Comparison of ENCODE assay signal across 16 mouse cellular contexts in genomic region chr11:69516151-69516640, GRCm38 (mm10). TPM values are rescaled to one million over a fixed set of nuclear protein-coding genes. Genes with fewer than 3 reads are reported as not detected.
DNase-seq lines count a peak whose midpoint lies in the region; ATAC-seq and TF ChIP-seq lines count a peak whose summit lies in the region.
"Had no signal": no experiment of that assay in that cellular context is flagged by ENCODE, and none has a peak within 500 bp of the region (broad histone marks: within the 10 kb centered on the region; RNA-seq: fewer than 3 reads in every experiment).

No protein-coding gene starts in this region.

- no peak overlapping the region for H3K9ac ChIP-seq in midbrain, embryonic 15.5 days
- H3K9ac ChIP-seq in embryonic facial prominence, embryonic 14.5 days (ENCODE audit: low read depth, low read length): peak overlapping the region; percentile 37
- H3K9ac ChIP-seq: forebrain, embryonic 12.5 days; heart, embryonic 15.5 days; liver, postnatal 0 days; midbrain, embryonic 12.5 days; stomach, embryonic 15.5 days had no signal

- peak overlapping the region; percentile 44 for H3K4me3 ChIP-seq in gastrocnemius, adult 2 months
- H3K4me3 ChIP-seq in midbrain, embryonic 10.5 days: no peak overlapping the region
- H3K4me3 ChIP-seq in midbrain, embryonic 15.5 days: no peak overlapping the region
- peak overlapping the region; percentile 14; the same call in 1 of the 2 replicates for H3K4me3 ChIP-seq in embryonic facial prominence, embryonic 14.5 days (ENCODE audit: low read depth, low read length)
- H3K4me3 ChIP-seq in myocyte: no peak overlapping the region
- H3K4me3 ChIP-seq: forebrain, embryonic 12.5 days; heart, embryonic 15.5 days; midbrain, embryonic 12.5 days; stomach, embryonic 15.5 days had no signal

- H3K79me2 ChIP-seq in myocyte (ENCODE audit: control insufficient read depth, insufficient read depth): no peaks in the 10 kb centered on the region

- 0 out of 2 replicates have a peak, but pooled peaks cover 7% of the 10 kb centered on the region for H3K27me3 ChIP-seq in midbrain, embryonic 10.5 days (ENCODE audit: low read depth, poor library complexity, severe bottlenecking)
- H3K27me3 ChIP-seq in midbrain, embryonic 15.5 days (replicated peaks): no peaks in the 10 kb centered on the region
- H3K27me3 ChIP-seq in embryonic facial prominence, embryonic 14.5 days (replicated peaks; ENCODE audit: control insufficient read depth, insufficient read depth, low read length): no peaks in the 10 kb centered on the region
- H3K27me3 ChIP-seq in myocyte (ENCODE audit: control insufficient read depth, insufficient read depth, insufficient read length): peaks cover 36% of the 10 kb centered on the region
- H3K27me3 ChIP-seq: stomach, embryonic 15.5 days had no signal

- TF ChIP-seq CTCF in gastrocnemius, adult 2 months (IDR thresholded peaks at IDR 0.05): no peak

- intact Hi-C loops in gastrocnemius, adult 2 months (cut with DNase I): no loop called here
- intact Hi-C loops in left cerebral cortex, postnatal 36 days (cut with DNase I): no loop called here

- no peaks in the 10 kb centered on the region for H3K36me3 ChIP-seq in midbrain, embryonic 10.5 days
- H3K36me3 ChIP-seq in midbrain, embryonic 15.5 days (replicated peaks): no peaks in the 10 kb centered on the region
- H3K36me3 ChIP-seq in embryonic facial prominence, embryonic 14.5 days (ENCODE audit: control insufficient read depth, insufficient read depth, low read length): no peaks in the 10 kb centered on the region
- no peaks in the 10 kb centered on the region for H3K36me3 ChIP-seq in myocyte (ENCODE audit: control insufficient read depth, insufficient read depth)
- H3K36me3 ChIP-seq: forebrain, embryonic 12.5 days; heart, embryonic 15.5 days; midbrain, embryonic 12.5 days; stomach, embryonic 15.5 days had no signal

- 72% methylated on average over 15 of the region's 15 CpGs for WGBS in midbrain, embryonic 10.5 days
- WGBS in midbrain, embryonic 15.5 days: 76% methylated on average over 15 of the region's 15 CpGs
- 56% methylated on average over 14 of the region's 15 CpGs for WGBS in embryonic facial prominence, embryonic 14.5 days

- no peak overlapping the region for H3K4me2 ChIP-seq in midbrain, embryonic 15.5 days
- H3K4me2 ChIP-seq in embryonic facial prominence, embryonic 14.5 days (ENCODE audit: low read depth, low read length): peak overlapping the region; percentile 43
- H3K4me2 ChIP-seq in myocyte (ENCODE audit: low read depth): peak overlapping the region; percentile 15
- H3K4me2 ChIP-seq: forebrain, embryonic 12.5 days; heart, embryonic 15.5 days; midbrain, embryonic 12.5 days; stomach, embryonic 15.5 days had no signal

- peak overlapping the region; percentile 35; the same call in 1 of the 2 replicates for H3K27ac ChIP-seq in gastrocnemius, adult 2 months
- peak overlapping the region; percentile 23; the same call in 1 of the 2 replicates for H3K27ac ChIP-seq in midbrain, embryonic 10.5 days (replicated peaks)
- H3K27ac ChIP-seq in midbrain, embryonic 15.5 days: no peak overlapping the region
- H3K27ac ChIP-seq in embryonic facial prominence, embryonic 14.5 days (replicated peaks; ENCODE audit: low read depth, low read length): peak overlapping the region; percentile 74
- H3K27ac ChIP-seq: forebrain, embryonic 12.5 days; heart, embryonic 15.5 days; kidney, postnatal 0 days; midbrain, embryonic 12.5 days; stomach, embryonic 15.5 days had no signal

- H3K9me3 ChIP-seq in midbrain, embryonic 10.5 days (replicated peaks): no peaks in the 10 kb centered on the region
- H3K9me3 ChIP-seq in midbrain, embryonic 15.5 days: no peaks in the 10 kb centered on the region
- H3K9me3 ChIP-seq in embryonic facial prominence, embryonic 14.5 days (ENCODE audit: control insufficient read depth, low read length): no peaks in the 10 kb centered on the region
- H3K9me3 ChIP-seq: forebrain, embryonic 12.5 days; heart, embryonic 15.5 days; midbrain, embryonic 12.5 days; stomach, embryonic 15.5 days had no signal

- DNase-seq in gastrocnemius, adult 2 months: no peak
- DNase-seq in gastrocnemius, postnatal 10 days: no peak
- no peak for DNase-seq in midbrain, embryonic 10.5 days (ENCODE audit: low spot score)
- DNase-seq in embryonic facial prominence, embryonic 14.5 days (ENCODE audit: low spot score): peak; percentile 36
- DNase-seq in left cerebral cortex, postnatal 36 days (ENCODE audit: low spot score in 2 of 2): no peak
- DNase-seq: cerebellum, adult 18-20 months; cerebellum, postnatal 36 days; layer of hippocampus, postnatal 36 days; liver, postnatal 0 days had no signal

- H3K4me1 ChIP-seq in midbrain, embryonic 10.5 days: peaks cover 8% of the 10 kb centered on the region; the same call in 1 of the 2 replicates
- no peaks in the 10 kb centered on the region for H3K4me1 ChIP-seq in midbrain, embryonic 15.5 days
- H3K4me1 ChIP-seq in embryonic facial prominence, embryonic 14.5 days (ENCODE audit: control insufficient read depth, insufficient read depth, low read length): peaks cover 20% of the 10 kb centered on the region
- H3K4me1 ChIP-seq: forebrain, embryonic 12.5 days; midbrain, embryonic 12.5 days; stomach, embryonic 15.5 days had no signal

- H3ac ChIP-seq in myocyte (ENCODE audit: control insufficient read depth, insufficient read length): no peak overlapping the region

- ATAC-seq in midbrain, embryonic 15.5 days (replicated peaks): no peak
- ATAC-seq in embryonic facial prominence, embryonic 14.5 days (ENCODE audit: low read depth): no peak
- ATAC-seq: liver, postnatal 0 days had no signal

- TF ChIP-seq POLR2A in myocyte (IDR thresholded peaks at IDR 0.05; ENCODE audit: insufficient read length, low read depth): no peak

TF ChIP-seq in myocyte, 11 proteins besides CTCF, POLR2A, EP300 and RAD21:
- TF ChIP-seq MYOG (IDR thresholded peaks at IDR 0.05; ENCODE audit: control insufficient read depth in 1 of 3, insufficient read depth in 1 of 3, insufficient read length in 2 of 3, low read depth in 2 of 3): no peak
- no peak for TF ChIP-seq MYOD1 (IDR thresholded peaks at IDR 0.05; ENCODE audit: control insufficient read depth in 1 of 3, insufficient read length in 2 of 3, low read depth in 2 of 3)
- no peak for TF ChIP-seq POLR2AphosphoS2 (IDR thresholded peaks at IDR 0.05; ENCODE audit: insufficient read length, low read depth)
- no peak for TF ChIP-seq TCF12 (IDR thresholded peaks at IDR 0.05; ENCODE audit: insufficient read depth, poor library complexity, severe bottlenecking)
- TF ChIP-seq TCF3 (IDR thresholded peaks at IDR 0.05; ENCODE audit: insufficient read length, low read depth): no peak
- TF ChIP-seq CEBPB (IDR thresholded peaks at IDR 0.05; ENCODE audit: insufficient read depth, poor library complexity, severe bottlenecking): no peak
- no peak for TF ChIP-seq REST (IDR thresholded peaks at IDR 0.05; ENCODE audit: insufficient read depth, insufficient read length)
- no peak for TF ChIP-seq USF1 (IDR thresholded peaks at IDR 0.05; ENCODE audit: low read depth)
- TF ChIP-seq SRF (IDR thresholded peaks at IDR 0.05; ENCODE audit: control insufficient read depth, insufficient read length, low read depth): no peak
- TF ChIP-seq E2F4 (IDR thresholded peaks at IDR 0.05; ENCODE audit: insufficient read depth): no peak
- no peak for TF ChIP-seq MAX (IDR thresholded peaks at IDR 0.05; ENCODE audit: low read depth)

RNA-seq across cellular contexts. Expression of gene Dnah2, which starts 32.7 kb away (rescaled TPM):
- total RNA-seq in gastrocnemius, adult 2 months (2021): under 1 TPM; 0.05 to 0.25 TPM
- 1 to 10 TPM in 1 of 2 experiments, under 1 TPM in 1; 0.07 to 1.1 TPM for total RNA-seq in gastrocnemius, postnatal 10 days (2021)
- polyA plus RNA-seq in midbrain, embryonic 10.5 days (2016; fragmentation: Nextera tagmentation; extraction: Ambion mirVana): 1.2 and 1.9 TPM in 2 replicates
- 4.5 and 5.7 TPM in 2 replicates for polyA plus RNA-seq in midbrain, embryonic 15.5 days (2015; fragmentation: Nextera tagmentation; extraction: Ambion mirVana)
- polyA plus RNA-seq in embryonic facial prominence, embryonic 14.5 days (2014; fragmentation: Nextera tagmentation; extraction: Ambion mirVana): 6.2 and 6.5 TPM in 2 replicates
- 0.24 TPM for polyA plus RNA-seq in myocyte (2012; fragmentation: generic; extraction: Trizol)
- 1 to 10 TPM; 1.4 to 2.1 TPM for total RNA-seq in left cerebral cortex, postnatal 36 days (2021)

RNA-seq across cellular contexts. Expression of gene Efnb3, which starts 43.8 kb away (rescaled TPM):
- total RNA-seq in gastrocnemius, adult 2 months (2021): under 1 TPM; 0.47 to 0.48 TPM
- total RNA-seq in gastrocnemius, postnatal 10 days (2021): 1 to 10 TPM; 1.6 to 2.3 TPM
- polyA plus RNA-seq in midbrain, embryonic 10.5 days (2016; fragmentation: Nextera tagmentation; extraction: Ambion mirVana): 48.8 and 53.9 TPM in 2 replicates
- 178 and 188 TPM in 2 replicates for polyA plus RNA-seq in midbrain, embryonic 15.5 days (2015; fragmentation: Nextera tagmentation; extraction: Ambion mirVana)
- polyA plus RNA-seq in embryonic facial prominence, embryonic 14.5 days (2014; fragmentation: Nextera tagmentation; extraction: Ambion mirVana): 7.3 and 8.6 TPM in 2 replicates
- polyA plus RNA-seq in myocyte (2012; fragmentation: generic; extraction: Trizol): 0.36 TPM
- 10 to 100 TPM; 56.1 to 57.3 TPM for total RNA-seq in left cerebral cortex, postnatal 36 days (2021)

Comparison
In these comparisons a context has a peak if more than half of its experiments do, and no peak if none do; other contexts are left out.
1. H3K4me3 ChIP-seq: peak in gastrocnemius, adult 2 months (single experiment) and embryonic facial prominence, embryonic 14.5 days (single experiment); none in midbrain, embryonic 10.5 days (single experiment), midbrain, embryonic 15.5 days (single experiment) and myocyte (single experiment).